Mouse (Mus musculus) ZHBTc4 (cell line): ENCODE results near the gene Rnf43.
A peak's percentile ranks its signal among the peaks of the same experiment; 100 is the strongest.

Source experiments
- DNase-seq: peaks from one replicate; pipeline ENCODE4 v3.0.0-alpha.2; 2011; ENCODE audit warnings: low read depth, low spot score

Gene Rnf43

GRCm38 (mm10) chr11:87677756-87678155 lies 15.2 kb downstream of the Rnf43 start:
- DNase-seq = peak; percentile 72

- no peak for DNase-seq
Measured at GRCm38 (mm10) chr11:87678545-87678944, 16.0 kb downstream of the Rnf43 start.

GRCm38 (mm10) chr11:87678976-87679375 lies 16.5 kb downstream of the Rnf43 start:
- DNase-seq = no peak

- no peak for DNase-seq
Measured at GRCm38 (mm10) chr11:87680786-87681185, 18.3 kb downstream of the Rnf43 start.

GRCm38 (mm10) chr11:87682096-87682495 lies 19.6 kb downstream of the Rnf43 start:
- no peak for DNase-seq

- DNase-seq = no peak
Measured at GRCm38 (mm10) chr11:87682838-87683571, 20.5 kb downstream of the Rnf43 start.

- DNase-seq = peak; percentile 37
Measured at GRCm38 (mm10) chr11:87686407-87686806, 23.9 kb downstream of the Rnf43 start.

GRCm38 (mm10) chr11:87687246-87688225 lies 25.0 kb downstream of the Rnf43 start:
- no peak for DNase-seq

GRCm38 (mm10) chr11:87688478-87689203 lies 26.1 kb downstream of the Rnf43 start:
- DNase-seq = no peak

GRCm38 (mm10) chr11:87689402-87689808 lies 26.9 kb downstream of the Rnf43 start:
- no peak for DNase-seq

- peak; percentile 50 for DNase-seq
Measured at GRCm38 (mm10) chr11:87690054-87690740, 27.7 kb downstream of the Rnf43 start.

- DNase-seq = no peak
Measured at GRCm38 (mm10) chr11:87697131-87697682, 34.7 kb downstream of the Rnf43 start.

- no peak for DNase-seq
Measured at GRCm38 (mm10) chr11:87698126-87698525, 35.6 kb downstream of the Rnf43 start.

- no peak for DNase-seq
Measured at GRCm38 (mm10) chr11:87701108-87701507, 38.6 kb downstream of the Rnf43 start.

- DNase-seq = no peak
Measured at GRCm38 (mm10) chr11:87701877-87702620, 39.5 kb downstream of the Rnf43 start.

GRCm38 (mm10) chr11:87703654-87704053 lies 41.1 kb downstream of the Rnf43 start:
- DNase-seq = no peak

GRCm38 (mm10) chr11:87704289-87704688 lies 41.8 kb downstream of the Rnf43 start:
- DNase-seq = no peak

- DNase-seq = peak; percentile 28
Measured at GRCm38 (mm10) chr11:87707570-87707969, 45.0 kb downstream of the Rnf43 start.

- DNase-seq = no peak
Measured at GRCm38 (mm10) chr11:87708979-87709378, 46.5 kb downstream of the Rnf43 start.
